Mouse (Mus musculus) liver, embryonic 11.5 days (tissue): ENCODE results near the gene Ifitm3. TPM values are rescaled to one million over a fixed set of nuclear protein-coding genes. Genes with fewer than 3 reads are reported as not detected.

Experiments used
- ATAC-seq: fragments of 200-750 bp; cut with Nextera tagmentation; replicated peaks from 2 replicates; pipeline ENCODE4 v1.8.0; 2017; ENCODE audit warnings: moderate number of reproducible peaks, mild to moderate bottlenecking, moderate TSS enrichment, moderate library complexity; ENCODE audit not compliant: low FRiP score
- DNase-seq: peaks from one replicate; pipeline ENCODE4 v3.0.0-alpha.2; 2017; ENCODE audit warnings: low spot score
- H3K27ac ChIP-seq: fragments of 300-500 bp; sonication (generic); 2 replicates; pipeline ENCODE4 v1.5.1; 2014; ENCODE audit warnings: mild to moderate bottlenecking, low read depth, low read length, control low read depth
- H3K27me3 ChIP-seq: fragments of 300-500 bp; sonication (generic); replicated peaks from 2 replicates; pipeline ENCODE4 v1.6.1; 2014; ENCODE audit warnings: low read length, mixed read lengths; ENCODE audit not compliant: control insufficient read depth, insufficient read depth
- H3K36me3 ChIP-seq: fragments of 300-500 bp; sonication (generic); 2 replicates; pipeline ENCODE4 v1.6.1; 2014; ENCODE audit warnings: mild to moderate bottlenecking, low read length, moderate library complexity, mixed read lengths; ENCODE audit not compliant: control insufficient read depth, insufficient read depth
- H3K4me1 ChIP-seq: fragments of 300-500 bp; sonication (generic); replicated peaks from 2 replicates; pipeline ENCODE4 v1.6.1; 2014; ENCODE audit warnings: low read length, mixed read lengths; ENCODE audit not compliant: control insufficient read depth, insufficient read depth
- H3K4me2 ChIP-seq: fragments of 300-500 bp; sonication (generic); 2 replicates; pipeline ENCODE4 v1.6.1; 2014; ENCODE audit warnings: mild to moderate bottlenecking, control low read depth, moderate library complexity
- H3K4me3 ChIP-seq: fragments of 300-500 bp; sonication (generic); 2 replicates; pipeline ENCODE4 v1.5.1; 2014; ENCODE audit warnings: low read depth, low read length, control low read depth
- H3K9ac ChIP-seq: fragments of 300-500 bp; sonication (generic); 2 replicates; pipeline ENCODE4 v1.6.1; 2014; ENCODE audit warnings: low read depth, low read length, control low read depth
- H3K9me3 ChIP-seq: fragments of 300-500 bp; sonication (generic); 2 replicates; pipeline ENCODE4 v1.6.1; 2016; ENCODE audit warnings: low read length, inconsistent platforms, mixed read lengths; ENCODE audit not compliant: control insufficient read depth
- WGBS: fragments of 180-500 bp; shearing (Covaris S2); extraction: QIAGEN DNeasy Blood & Tissue Kit; methylation state at CpG from one replicate; pipeline ENCODE4 v1.1.7; 2014; 5-methylcytosine and 5-hydroxymethylcytosine counted together
- polyA plus RNA-seq: library from polyadenylated mRNA; unstranded; fragments of >200 nt; fragmentation: Nextera tagmentation; extraction: Ambion mirVana; gene quantifications from 2 replicates; pipeline ENCODE4 v1.2.1, GENCODE M21; 2014

Ifitm3 gene
- polyA plus RNA-seq: 45.0 and 47.5 TPM in 2 replicates

GRCm38 (mm10) chr7:141010593-141010992 lies at the start of gene Ifitm3:
Ifitm3 (minus strand) TSS chr7:141010770.
- no peak for DNase-seq

GRCm38 (mm10) chr7:141059929-141060328 lies 49.4 kb upstream of the Ifitm3 start:
- peaks cover 49% of the 10 kb centered on the region for H3K27me3 ChIP-seq
- H3K4me3 ChIP-seq: 0 out of 2 replicates have a peak overlapping the region, but pooled peaks have one; percentile 56
- 0 out of 2 replicates have a peak, but pooled peaks cover 2% of the 10 kb centered on the region for H3K36me3 ChIP-seq
- no peaks in the 10 kb centered on the region for H3K9me3 ChIP-seq
- H3K9ac ChIP-seq: no peak overlapping the region
- DNase-seq (no peak), ATAC-seq (no peak; the same call in 1 of the 2 replicates)
- no peak overlapping the region for H3K27ac ChIP-seq
- WGBS: 60% methylated on average over 2 of the region's 2 CpGs
- peaks cover 25% of the 10 kb centered on the region for H3K4me1 ChIP-seq
- peak overlapping the region; percentile 79 for H3K4me2 ChIP-seq

More at GRCm38 (mm10) chr7:141010593-141010992, at the start of gene Ifitm3:
- H3K36me3 ChIP-seq: no peaks in the 10 kb centered on the region
- H3K27me3 ChIP-seq: no peaks in the 10 kb centered on the region
- H3K4me2 ChIP-seq: peak within 1 kb of the TSS; percentile 61
- H3K9ac ChIP-seq: peak within 1 kb of the TSS; percentile 42
- ATAC-seq: no peak
- H3K9me3 ChIP-seq: no peaks in the 10 kb centered on the region
- 14% methylated on average over 10 of the region's 10 CpGs for WGBS
- 0 out of 2 replicates have a peak within 1 kb of the TSS, but pooled peaks have one; percentile 26 for H3K27ac ChIP-seq
- peaks cover 29% of the 10 kb centered on the region for H3K4me1 ChIP-seq
- H3K4me3 ChIP-seq: peak within 1 kb of the TSS; percentile 38

- Histone ChIP-seq H3K27ac (no peak overlapping the region), H3K27me3 (peaks cover 47% of the 10 kb centered on the region)
Measured at GRCm38 (mm10) chr7:141058601-141059341, 48.2 kb upstream of the Ifitm3 start.

GRCm38 (mm10) chr7:141057541-141057940 lies 47.0 kb upstream of the Ifitm3 start:
- Histone ChIP-seq H3K4me2 (no peak overlapping the region), H3K27ac (no peak overlapping the region), H3K4me3 (no peak overlapping the region), H3K9me3 (no peaks in the 10 kb centered on the region), H3K4me1 (peaks cover 13% of the 10 kb centered on the region), H3K36me3 (no peaks in the 10 kb centered on the region), H3K27me3 (peaks cover 47% of the 10 kb centered on the region), H3K9ac (no peak overlapping the region)
- DNase-seq (no peak), ATAC-seq (no peak)
- 95% methylated on average over 1 of the region's 1 CpGs for WGBS

More at GRCm38 (mm10) chr7:141058601-141059341, 48.2 kb upstream of the Ifitm3 start:
- Histone ChIP-seq H3K36me3 (no peaks in the 10 kb centered on the region), H3K4me1 (peaks cover 19% of the 10 kb centered on the region), H3K9ac (no peak overlapping the region), H3K4me2 (no peak overlapping the region), H3K9me3 (no peaks in the 10 kb centered on the region), H3K4me3 (no peak overlapping the region)
- ATAC-seq (no peak), DNase-seq (no peak)
- WGBS: 74% methylated on average over 14 of the region's 14 CpGs

GRCm38 (mm10) chr7:141056976-141057375 lies 46.4 kb upstream of the Ifitm3 start:
- Histone ChIP-seq H3K36me3 (no peaks in the 10 kb centered on the region), H3K27me3 (peaks cover 43% of the 10 kb centered on the region), H3K9ac (no peak overlapping the region), H3K4me2 (no peak overlapping the region), H3K4me1 (peaks cover 10% of the 10 kb centered on the region; the same call in 1 of the 2 replicates), H3K4me3 (no peak overlapping the region), H3K27ac (no peak overlapping the region), H3K9me3 (no peaks in the 10 kb centered on the region)
- no peak for DNase-seq
- no peak for ATAC-seq
- WGBS: 81% methylated on average over 6 of the region's 6 CpGs

GRCm38 (mm10) chr7:141055785-141056184 lies 45.2 kb upstream of the Ifitm3 start:
- Histone ChIP-seq H3K9me3 (no peaks in the 10 kb centered on the region), H3K4me3 (no peak overlapping the region), H3K9ac (no peak overlapping the region), H3K4me1 (peaks cover 6% of the 10 kb centered on the region; the same call in 1 of the 2 replicates), H3K36me3 (no peaks in the 10 kb centered on the region), H3K27me3 (peaks cover 31% of the 10 kb centered on the region), H3K4me2 (no peak overlapping the region), H3K27ac (no peak overlapping the region)
- 69% methylated on average over 4 of the region's 4 CpGs for WGBS
- ATAC-seq: no peak
- no peak for DNase-seq

GRCm38 (mm10) chr7:141052421-141052820 lies 41.9 kb upstream of the Ifitm3 start:
- Histone ChIP-seq H3K4me2 (no peak overlapping the region), H3K9me3 (no peaks in the 10 kb centered on the region), H3K27me3 (peaks cover 8% of the 10 kb centered on the region), H3K9ac (no peak overlapping the region), H3K4me3 (no peak overlapping the region), H3K27ac (no peak overlapping the region), H3K4me1 (peaks cover 10% of the 10 kb centered on the region), H3K36me3 (no peaks in the 10 kb centered on the region)
- no peak for ATAC-seq
- DNase-seq: no peak
- WGBS: 77% methylated on average over 2 of the region's 2 CpGs

GRCm38 (mm10) chr7:141052016-141052415 lies 41.4 kb upstream of the Ifitm3 start:
- 92% methylated on average over 4 of the region's 4 CpGs for WGBS
- H3K4me2 ChIP-seq: no peak overlapping the region
- H3K27ac ChIP-seq: no peak overlapping the region
- peaks cover 4% of the 10 kb centered on the region; the same call in 1 of the 2 replicates for H3K27me3 ChIP-seq
- H3K4me1 ChIP-seq: peaks cover 14% of the 10 kb centered on the region
- no peaks in the 10 kb centered on the region for H3K9me3 ChIP-seq
- no peak overlapping the region for H3K4me3 ChIP-seq
- no peak overlapping the region for H3K9ac ChIP-seq
- DNase-seq (no peak), ATAC-seq (no peak)
- no peaks in the 10 kb centered on the region for H3K36me3 ChIP-seq
